Mouse (Mus musculus) activated CD4-positive, CD25-positive, alpha-beta regulatory T cell (primary cell): ENCODE results near the gene Cwc25. TPM values are rescaled to one million over a fixed set of nuclear protein-coding genes. Genes with fewer than 3 reads are reported as not detected.

Experiments used
- polyA plus RNA-seq, 2 experiments: library from polyadenylated mRNA; unstranded; fragments of 100-300 nt; shearing (Covaris generic); gene quantifications; one replicate each; pipeline ENCODE4 v1.2.1; 2017

Cwc25 gene
- 10 to 100 TPM; 16.0 to 24.9 TPM for polyA plus RNA-seq

DNA sequence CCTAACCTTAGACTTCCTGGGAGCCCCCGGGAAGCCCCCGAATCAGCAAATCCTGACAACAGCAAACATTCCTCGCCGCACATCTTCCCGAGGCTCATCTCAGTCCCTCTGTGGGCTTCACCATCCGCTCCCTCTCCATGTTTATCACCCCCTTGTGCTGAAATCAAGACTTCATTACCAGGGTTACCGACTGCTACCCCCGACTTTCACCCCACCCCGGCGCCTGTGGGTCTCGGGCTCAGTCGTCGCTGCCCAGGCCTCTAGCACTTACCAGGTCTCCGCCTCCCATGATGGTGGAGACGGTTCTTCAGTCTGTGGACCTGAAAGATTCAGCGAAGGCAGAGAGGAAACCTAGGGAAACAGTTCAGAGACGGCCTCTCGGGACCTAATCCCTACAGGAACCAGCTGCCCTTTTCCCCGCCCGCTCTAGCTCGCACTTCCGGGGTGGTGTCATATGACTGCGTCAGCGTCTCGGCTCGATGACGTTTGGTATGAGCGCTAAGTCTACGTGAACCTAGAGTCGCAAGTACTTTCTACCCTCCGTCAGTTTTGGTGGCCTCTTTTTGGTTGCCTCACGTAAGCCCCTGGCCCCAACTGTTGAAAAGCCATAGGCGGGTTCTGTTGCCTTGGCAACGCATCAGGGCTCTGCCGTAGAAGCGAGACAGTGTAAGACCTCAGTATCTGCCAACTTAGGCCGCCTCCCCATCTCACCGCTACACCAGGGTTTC lies at the start of gene Cwc25:
TSS of gene Cwc25 (minus strand) at position 403 of the 728 bp plus-strand sequence.

DNA sequence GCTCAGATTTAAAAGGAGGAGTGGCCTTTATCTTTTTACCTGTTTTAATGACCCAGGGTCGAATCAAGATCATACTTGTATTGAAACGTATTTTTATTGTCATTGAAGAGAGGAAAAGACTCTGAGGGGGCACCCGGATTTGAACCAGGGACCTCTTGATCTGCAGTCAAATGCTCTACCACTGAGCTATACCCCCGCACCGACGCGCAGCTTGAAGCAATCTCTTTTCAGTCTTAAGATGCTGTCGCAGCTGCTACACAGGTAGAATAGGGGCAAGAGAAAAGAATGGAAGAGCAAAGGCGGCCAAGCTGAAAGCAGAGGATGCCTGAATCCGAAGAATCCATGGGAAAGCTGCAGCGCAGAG lies 32.4 kb upstream of the Cwc25 start, which contains the start of gene Lasp1:
TSS of gene Lasp1 (plus strand) at position 219 of the 364 bp plus-strand sequence.

DNA sequence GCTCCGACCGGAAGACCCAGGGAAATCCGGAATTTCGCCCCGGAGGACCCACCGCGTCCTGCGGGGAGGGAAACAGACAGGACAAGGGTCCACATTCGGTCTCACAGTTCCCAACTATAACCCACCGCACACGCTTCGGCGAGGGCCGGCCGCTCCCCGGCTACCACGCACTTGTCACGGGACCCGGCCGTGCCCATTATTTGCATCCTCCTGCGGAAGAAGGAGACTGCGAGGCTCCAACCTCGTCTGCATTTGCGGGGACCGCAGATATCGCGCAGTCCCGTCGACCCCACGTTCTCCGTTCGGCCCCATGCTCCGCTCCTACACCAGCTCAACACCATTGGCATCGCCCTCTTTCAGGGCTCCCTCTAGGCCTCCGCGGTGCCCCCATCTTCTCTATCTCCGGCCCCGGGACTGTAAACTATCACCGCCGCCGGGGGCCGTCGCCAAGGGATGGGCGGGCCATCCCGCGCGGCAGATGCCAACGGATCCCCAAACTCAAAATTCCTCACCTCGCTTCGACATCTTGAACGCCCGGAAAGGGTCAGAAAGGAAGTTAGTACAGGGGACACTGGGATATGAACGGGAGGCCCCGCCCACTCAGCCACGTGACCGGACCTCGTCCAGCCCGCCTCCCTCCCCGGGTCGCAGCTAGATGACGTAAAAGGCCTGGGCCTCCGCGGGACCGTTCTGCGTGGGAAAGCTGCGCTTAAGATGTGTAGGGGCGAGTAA lies 15.6 kb upstream of the Cwc25 start, which contains the start of gene Rpl23:
TSS of gene Rpl23 (minus strand) at position 606 of the 732 bp plus-strand sequence.

DNA sequence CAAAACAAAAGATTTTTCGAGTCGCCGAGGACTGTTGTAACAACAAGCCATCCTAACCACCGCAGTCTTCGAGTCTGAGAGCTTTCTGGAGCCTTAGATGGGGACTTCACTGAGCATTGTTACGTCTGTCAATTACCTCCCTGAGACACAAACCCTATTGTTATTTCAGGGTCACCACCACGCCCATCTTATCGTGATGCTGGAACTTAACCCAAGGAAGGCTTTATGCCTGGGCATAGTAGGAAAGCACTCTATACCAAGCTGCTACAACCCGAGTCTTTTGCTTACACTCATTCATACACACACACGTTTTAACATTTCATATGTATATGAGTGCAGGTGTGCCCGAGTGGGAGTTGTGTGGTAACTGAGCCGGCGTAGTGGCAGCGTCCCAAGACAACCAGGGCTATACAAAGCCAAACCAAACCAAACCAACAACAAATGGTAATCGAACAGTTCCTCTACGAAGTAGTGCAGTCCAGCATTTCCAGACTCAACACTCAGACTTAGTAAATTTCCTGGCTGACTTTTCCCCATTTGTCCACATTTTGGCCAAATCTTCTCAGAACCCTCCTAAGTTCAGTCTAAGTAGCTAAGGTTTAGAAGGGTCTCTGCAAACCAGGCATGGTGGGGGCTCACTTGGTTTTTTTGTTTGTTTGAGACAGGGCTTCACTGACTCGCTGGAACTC lies 9.6 kb upstream of the Cwc25 start, which contains the start of gene 1700001P01Rik:
TSS of gene 1700001P01Rik (minus strand) at position 111 of the 689 bp plus-strand sequence.

GRCm38 (mm10) chr11:97744063-97744717 lies 22.2 kb downstream of the Cwc25 start, which contains the start of gene Pip4k2b:
Pip4k2b (minus strand) TSS chr11:97744704.

GRCm38 (mm10) chr11:97703039-97703826 lies 63.1 kb downstream of the Cwc25 start, which contains the start of gene Psmb3:
Psmb3 (plus strand) TSS chr11:97703399.

GRCm38 (mm10) chr11:97700003-97700745 lies 66.2 kb downstream of the Cwc25 start, which contains the start of gene Pcgf2:
Pcgf2 (minus strand) TSS chr11:97700497.

Other genes starting within 250 kb of the Cwc25 start
- under 1 TPM in 1 of 2 experiments, not detected in 1; 0.05 TPM for gene Srcin1, start 190.4 kb downstream of the Cwc25 start, polyA plus RNA-seq
- gene Epop, start 136.9 kb downstream of the Cwc25 start, polyA plus RNA-seq: 1 to 10 TPM; 8.9 to 9.1 TPM
- gene Mllt6, start 103.1 kb downstream of the Cwc25 start, polyA plus RNA-seq: 10 to 100 TPM; 15.9 to 17.1 TPM
- 100 to 1,000 TPM in 1 of 2 experiments, 10 to 100 TPM in 1; 92.2 to 123 TPM for gene Cisd3, start 80.7 kb downstream of the Cwc25 start, polyA plus RNA-seq
- 1 to 10 TPM; 1.2 to 3.7 TPM for gene Pcgf2, start 66.1 kb downstream of the Cwc25 start, polyA plus RNA-seq
- gene Psmb3, start 63.2 kb downstream of the Cwc25 start, polyA plus RNA-seq: 100 to 1,000 TPM; 475 to 485 TPM
- gene Pip4k2b, start 21.9 kb downstream of the Cwc25 start, polyA plus RNA-seq: 1 to 10 TPM; 1.5 to 4.1 TPM
- gene 1700001P01Rik, start 9.4 kb upstream of the Cwc25 start, polyA plus RNA-seq: not detected
- gene Rpl23, start 15.9 kb upstream of the Cwc25 start, polyA plus RNA-seq: 100 to 1,000 TPM; 356 to 584 TPM
- 100 to 1,000 TPM; 135 to 219 TPM for gene Lasp1, start 32.4 kb upstream of the Cwc25 start, polyA plus RNA-seq
- gene B230217C12Rik, start 74.2 kb upstream of the Cwc25 start, polyA plus RNA-seq: 1 to 10 TPM; 1.4 TPM
- under 1 TPM; 0.61 to 0.85 TPM for gene Fbxo47, start 117.6 kb upstream of the Cwc25 start, polyA plus RNA-seq
- gene Plxdc1, start 219.9 kb upstream of the Cwc25 start, polyA plus RNA-seq: 10 to 100 TPM in 1 of 2 experiments, 1 to 10 TPM in 1; 3.7 to 17.8 TPM
- gene Arl5c, start 229.6 kb upstream of the Cwc25 start, polyA plus RNA-seq: 100 to 1,000 TPM in 1 of 2 experiments, 10 to 100 TPM in 1; 79.5 to 139 TPM